Mouse (Mus musculus): ENCODE measurements around the gene Acap2. TPM values are rescaled to one million over a fixed set of nuclear protein-coding genes. Genes with fewer than 3 reads are reported as not detected.

Acap2 gene
- total and polyA plus RNA-seq, 3 experiments = 17.2 to 19.1 TPM; not detected in 1

DNA sequence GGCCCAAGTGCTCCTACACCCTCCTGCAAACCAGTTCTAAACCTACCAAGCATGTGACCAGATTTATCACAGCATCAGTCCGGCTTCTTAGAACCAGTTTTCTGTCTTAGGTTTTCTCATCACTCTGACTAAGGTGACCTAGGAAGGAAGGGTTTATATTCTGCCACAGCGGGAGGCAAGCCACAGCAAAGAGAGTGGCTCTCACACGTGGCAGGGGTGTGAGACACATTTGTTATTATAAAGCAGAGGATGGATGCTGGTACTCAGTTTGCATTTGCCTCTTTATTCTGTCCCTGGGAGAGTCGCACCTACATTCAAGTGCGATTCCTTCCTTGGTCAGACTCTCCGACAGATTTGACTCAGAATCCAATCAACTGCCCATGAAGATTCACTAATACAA, 52.2 kb downstream of the Acap2 start:
- Histone ChIP-seq H3K27ac (ENCODE audit: control insufficient read depth, low read depth, low read length) (no peak overlapping the region), H3K27me3 (ENCODE audit: control insufficient read depth in 1 of 2, insufficient read depth in 2 of 2, low read length in 2 of 2) (no peaks in the 10 kb centered on the region), H3K9me3 (replicated peaks; ENCODE audit: insufficient read depth, low read length) (no peaks in the 10 kb centered on the region), H3K79me2 (ENCODE audit: control insufficient read depth, insufficient read depth, low read length, poor library complexity) (no peaks in the 10 kb centered on the region), H3K9ac (ENCODE audit: control insufficient read depth, low read depth, low read length, poor library complexity, severe bottlenecking) (no peak overlapping the region), H3K4me1 (ENCODE audit: control insufficient read depth in 1 of 2, insufficient read depth in 2 of 2, low read length in 2 of 2) (no peaks in the 10 kb centered on the region), H3K36me3 (ENCODE audit: control insufficient read depth in 1 of 2, insufficient read depth in 2 of 2, low read length in 2 of 2) (no peaks in the 10 kb centered on the region; a peak in 1 of 4 replicates), H3K4me3 (ENCODE audit: control insufficient read depth in 1 of 2, insufficient read depth in 1 of 2, low read depth in 2 of 2, low read length in 2 of 2) (no peak overlapping the region)
- DNase-seq (ENCODE audit: low read depth, low spot score) = no peak
- no peak for TF ChIP-seq TBP (IDR thresholded peaks at IDR 0.05; ENCODE audit: low read depth, low read length)
- TF ChIP-seq USF2 (IDR thresholded peaks at IDR 0.05; ENCODE audit: borderline replicate concordance in 1 of 2, insufficient read depth in 1 of 2, low read depth in 1 of 2, low read length in 2 of 2) = no peak
- TF ChIP-seq CTCF (IDR thresholded peaks at IDR 0.05 in 2 of 3, conservative IDR thresholded peaks at IDR 0.05 in 1 of 3; ENCODE audit: control insufficient read depth in 1 of 3, insufficient read depth in 1 of 3, low read depth in 2 of 3, low read length in 3 of 3, poor library complexity in 1 of 3, severe bottlenecking in 1 of 3) = no peak
- no peak for TF ChIP-seq HCFC1 (IDR thresholded peaks at IDR 0.05; ENCODE audit: low read depth, low read length)
- TF ChIP-seq ETS1 (IDR thresholded peaks at IDR 0.05; ENCODE audit: low read depth, low read length) = no peak
- TF ChIP-seq SIN3A (IDR thresholded peaks at IDR 0.05; ENCODE audit: low read length) = no peak
- TF ChIP-seq TAL1 (IDR thresholded peaks at IDR 0.05; ENCODE audit: low read length) = no peak
- TF ChIP-seq KAT2A (conservative IDR thresholded peaks at IDR 0.05; ENCODE audit: low read depth, low read length) = no peak
- no peak for TF ChIP-seq SMC3 (IDR thresholded peaks at IDR 0.05; ENCODE audit: low read depth, low read length)
- no peak for TF ChIP-seq MYC (IDR thresholded peaks at IDR 0.05; ENCODE audit: low read depth, low read length)
- no peak for TF ChIP-seq ELF1 (IDR thresholded peaks at IDR 0.05; ENCODE audit: low read depth, low read length)
- TF ChIP-seq ZC3H11A (IDR thresholded peaks at IDR 0.05; ENCODE audit: low read depth, low read length) = no peak
- TF ChIP-seq EP300 (IDR thresholded peaks at IDR 0.05; ENCODE audit: low read depth in 1 of 2, low read length in 2 of 2) = no peak
- TF ChIP-seq POLR2AphosphoS5 (IDR thresholded peaks at IDR 0.05; ENCODE audit: borderline replicate concordance, low read depth, low read length) = no peak
- TF ChIP-seq GATA1 (IDR thresholded peaks at IDR 0.05; ENCODE audit: low read depth, low read length) = no peak
- no peak for TF ChIP-seq BHLHE40 (IDR thresholded peaks at IDR 0.05; ENCODE audit: borderline replicate concordance, low read depth, low read length)
- TF ChIP-seq UBTF (IDR thresholded peaks at IDR 0.05; ENCODE audit: borderline replicate concordance, insufficient read depth, low read depth, low read length) = no peak
- TF ChIP-seq NRF1 (IDR thresholded peaks at IDR 0.05; ENCODE audit: insufficient read depth, low read depth, low read length, poor library complexity, severe bottlenecking) = no peak

DNA sequence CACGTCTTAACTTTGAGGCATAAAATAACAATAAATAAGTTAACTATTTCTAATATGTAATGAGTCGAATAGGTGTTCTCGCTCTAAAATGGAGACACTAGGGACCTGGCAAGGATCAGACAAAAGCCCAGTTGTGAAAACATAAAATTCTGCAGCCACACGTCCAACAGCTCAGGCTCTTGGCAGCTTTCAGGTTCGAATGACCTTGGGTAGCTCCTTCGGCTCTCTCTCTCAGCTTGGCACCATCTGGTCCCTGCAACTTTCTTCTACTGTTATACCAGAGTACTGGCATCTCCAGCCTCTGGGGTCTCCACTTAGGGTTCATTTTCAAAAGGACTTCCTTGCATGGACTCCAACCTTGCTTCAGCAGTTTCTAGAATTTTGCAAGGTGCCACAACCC, 53.3 kb downstream of the Acap2 start:
- H3K27ac ChIP-seq (ENCODE audit: control insufficient read depth, low read depth, low read length) = no peak overlapping the region
- no peaks in the 10 kb centered on the region; a peak in 1 of 4 replicates for H3K36me3 ChIP-seq (ENCODE audit: control insufficient read depth in 1 of 2, insufficient read depth in 2 of 2, low read length in 2 of 2)
- H3K79me2 ChIP-seq (ENCODE audit: control insufficient read depth, insufficient read depth, low read length, poor library complexity) = no peaks in the 10 kb centered on the region
- H3K9ac ChIP-seq (ENCODE audit: control insufficient read depth, low read depth, low read length, poor library complexity, severe bottlenecking) = no peak overlapping the region
- H3K4me1 ChIP-seq (ENCODE audit: control insufficient read depth in 1 of 2, insufficient read depth in 2 of 2, low read length in 2 of 2) = no peaks in the 10 kb centered on the region
- no peak for DNase-seq (ENCODE audit: low read depth, low spot score)
- TF ChIP-seq TAL1 (IDR thresholded peaks at IDR 0.05; ENCODE audit: low read length) (no peak), POLR2A (IDR thresholded peaks at IDR 0.05; ENCODE audit: control insufficient read depth in 1 of 2, insufficient read depth in 1 of 2, low read depth in 1 of 2, low read length in 2 of 2, poor library complexity in 1 of 2) (no peak), CHD1 (IDR thresholded peaks at IDR 0.05; ENCODE audit: low read depth, low read length) (no peak), MAZ (IDR thresholded peaks at IDR 0.05; ENCODE audit: low read depth, low read length) (no peak), E2F4 (IDR thresholded peaks at IDR 0.05; ENCODE audit: borderline replicate concordance, low read depth, low read length) (no peak), GABPA (IDR thresholded peaks at IDR 0.05; ENCODE audit: low read depth, low read length) (no peak), ZMIZ1 (IDR thresholded peaks at IDR 0.05; ENCODE audit: low read depth, low read length) (no peak), GATA1 (IDR thresholded peaks at IDR 0.05; ENCODE audit: low read depth, low read length) (no peak), CHD2 (IDR thresholded peaks at IDR 0.05; ENCODE audit: low read length) (no peak)
- no peaks in the 10 kb centered on the region for H3K9me3 ChIP-seq (replicated peaks; ENCODE audit: insufficient read depth, low read length)
- H3K4me3 ChIP-seq (ENCODE audit: control insufficient read depth in 1 of 2, insufficient read depth in 1 of 2, low read depth in 2 of 2, low read length in 2 of 2) = no peak overlapping the region
- H3K27me3 ChIP-seq (ENCODE audit: control insufficient read depth in 1 of 2, insufficient read depth in 2 of 2, low read length in 2 of 2) = no peaks in the 10 kb centered on the region
